Mouse (Mus musculus): ENCODE measurements around the gene Dtl.

GRCm38 (mm10) chr1:191583836-191584235 is 8.5 kb upstream of the Dtl start:
- TF ChIP-seq CTCF (IDR thresholded peaks at IDR 0.05; ENCODE audit: low read depth, low read length) (no peak), GATA1 (IDR thresholded peaks at IDR 0.05; ENCODE audit: borderline replicate concordance, low read length) (no peak), TAL1 (conservative IDR thresholded peaks at IDR 0.05; ENCODE audit: low read depth, low read length) (no peak), POLR2AphosphoS5 (IDR thresholded peaks at IDR 0.05; ENCODE audit: insufficient replicate concordance, low read depth, low read length) (no peak), GATA2 (IDR thresholded peaks at IDR 0.05; ENCODE audit: borderline replicate concordance, low read depth, low read length) (no peak)
